Mouse (Mus musculus): ENCODE measurements around the gene Inf2. TPM values are rescaled to one million over a fixed set of nuclear protein-coding genes. Genes with fewer than 3 reads are reported as not detected.

Inf2 gene
- total RNA-seq, 2 experiments from 2014 or later: 24.7 to 26.7 TPM

DNA sequence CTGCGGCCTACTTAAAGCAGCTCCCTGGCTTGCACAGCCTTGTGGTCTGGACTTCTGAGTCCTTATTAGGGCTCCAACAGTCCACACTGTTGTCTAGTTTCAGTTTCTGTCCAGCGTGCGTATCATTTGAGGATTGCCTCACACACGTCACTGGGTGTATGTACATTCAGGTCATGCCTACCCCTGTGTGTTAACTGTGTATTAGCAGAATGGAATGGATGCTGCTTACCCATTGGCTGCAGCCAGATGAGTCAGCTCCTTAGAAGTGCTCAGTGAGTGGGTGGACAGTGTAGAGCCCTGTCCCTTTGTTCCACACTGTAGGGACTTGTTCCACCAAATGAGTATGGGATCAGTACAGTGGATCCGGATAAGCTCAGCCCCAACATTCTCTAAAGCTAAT lies 59.5 kb downstream of the Inf2 start:
- no peak for DNase-seq
- intact Hi-C loops (cut with DNase I): no loop called here

DNA sequence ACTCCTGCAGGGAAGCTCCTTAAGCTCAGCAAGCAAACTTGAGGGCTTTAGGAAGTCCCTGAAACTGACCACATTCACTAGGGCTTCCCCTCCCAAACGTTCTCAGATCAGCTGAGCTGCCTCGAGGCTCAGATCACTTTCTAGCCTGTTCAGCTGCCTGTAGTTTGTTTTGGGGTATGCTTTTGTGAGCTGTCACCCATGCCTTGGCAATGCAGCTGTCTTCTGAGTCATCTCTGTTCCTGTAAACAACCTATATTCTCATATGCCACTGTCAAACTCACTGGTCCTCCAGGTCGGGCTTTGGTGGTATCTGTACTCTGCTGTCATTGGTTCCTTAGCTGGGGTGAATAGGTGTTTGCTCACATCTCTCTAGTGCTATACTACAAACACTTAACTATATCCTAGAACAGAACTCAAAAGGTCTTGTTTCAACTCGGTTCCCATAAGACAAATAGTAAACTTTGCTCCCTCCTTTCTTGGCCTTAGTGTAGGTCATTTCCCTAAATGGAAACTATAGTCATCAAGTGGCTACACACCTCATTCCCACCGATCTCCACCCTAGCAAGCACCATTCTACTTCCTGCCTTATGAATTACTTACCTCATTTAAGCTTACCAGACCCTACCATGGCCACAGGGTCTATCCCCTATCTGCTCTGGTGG lies 63.3 kb downstream of the Inf2 start:
- DNase-seq: no peak
- intact Hi-C loops (cut with DNase I): no loop called here

GRCm38 (mm10) chr12:112653157-112653824 lies 64.7 kb downstream of the Inf2 start:
- intact Hi-C loops (cut with DNase I): no loop called here
- peak; percentile 93 for DNase-seq

DNA sequence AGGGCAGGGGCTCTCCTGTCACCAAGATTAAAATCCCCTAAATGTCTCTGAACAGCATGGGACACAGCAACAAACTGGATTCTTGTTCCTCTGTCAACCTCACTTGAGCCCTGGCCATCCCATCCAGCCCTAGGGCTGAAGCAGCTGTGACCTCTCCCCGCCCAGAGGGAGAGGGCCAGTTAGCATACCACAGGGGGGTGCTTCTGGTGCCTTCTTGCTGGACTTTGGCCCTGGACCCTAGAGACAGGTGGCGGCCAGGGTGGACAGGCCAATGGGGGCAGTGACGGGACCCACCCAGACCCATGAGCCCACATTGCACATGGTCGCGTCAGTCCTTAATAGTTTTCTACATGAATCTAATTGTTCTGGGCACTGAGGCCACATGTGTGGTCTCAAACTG lies 65.5 kb downstream of the Inf2 start:
- DNase-seq: no peak
- intact Hi-C loops (cut with DNase I): no loop called here

- intact Hi-C loops (cut with DNase I): no loop called here
- DNase-seq: peak; percentile 66
Observed at GRCm38 (mm10) chr12:112658619-112659018, 70.0 kb downstream of the Inf2 start.

DNA sequence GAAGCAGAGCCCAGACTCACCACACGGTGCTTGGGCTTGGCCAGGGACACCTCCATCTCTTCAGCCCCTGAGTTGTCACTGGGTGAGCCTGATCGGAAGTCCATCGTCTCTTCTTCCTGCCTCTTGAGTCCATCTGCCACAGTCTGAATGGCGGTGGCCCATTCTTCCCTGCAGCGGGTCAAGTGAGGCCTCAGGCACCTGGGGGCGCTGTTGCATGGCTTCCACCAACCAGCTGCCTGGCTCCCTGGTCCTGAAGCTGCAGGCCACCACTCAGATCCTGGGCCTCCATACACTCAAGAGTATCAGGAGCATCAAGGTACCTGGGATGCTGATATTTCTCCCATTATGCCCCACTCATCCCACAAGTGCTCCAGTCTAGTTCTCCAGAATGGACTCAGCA lies 70.5 kb downstream of the Inf2 start:
- intact Hi-C loops (cut with DNase I): no loop called here
- peak; percentile 86 for DNase-seq

GRCm38 (mm10) chr12:112660576-112661326 lies 72.2 kb downstream of the Inf2 start:
- peak; percentile 87 for DNase-seq
- intact Hi-C loops (cut with DNase I): loop anchor here (5.0 kb wide), 1 partner anchor 47 kb away; no protein-coding TSS in a partner anchor

GRCm38 (mm10) chr12:112661327-112661605 lies 72.7 kb downstream of the Inf2 start:
- intact Hi-C loops (cut with DNase I): loop anchor here (5.0 kb wide), 1 partner anchor 46 kb away; no protein-coding TSS in a partner anchor
- DNase-seq: no peak

DNA sequence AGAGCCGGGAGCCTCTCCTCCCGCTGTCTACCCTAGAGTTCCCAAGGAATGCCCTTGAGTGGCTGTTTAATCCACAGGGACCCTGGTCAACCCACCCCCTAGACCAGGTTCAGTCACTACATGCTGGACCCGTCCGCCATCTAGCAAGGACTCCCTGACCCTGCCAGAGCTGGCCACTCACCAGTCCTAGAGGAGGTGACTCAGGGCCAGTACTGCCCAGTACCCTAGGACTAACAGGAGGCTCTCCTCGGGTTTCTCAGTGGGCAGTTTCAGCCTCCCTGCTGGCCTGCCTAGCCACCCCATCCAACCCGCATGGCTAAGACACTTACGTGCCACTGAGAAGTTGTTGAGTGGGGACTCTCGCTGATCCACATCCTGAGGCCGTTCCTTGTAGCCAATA lies 73.3 kb downstream of the Inf2 start:
- no peak for DNase-seq
- intact Hi-C loops (cut with DNase I): loop anchor here (5.0 kb wide), 1 partner anchor 45 kb away; no protein-coding TSS in a partner anchor

DNA sequence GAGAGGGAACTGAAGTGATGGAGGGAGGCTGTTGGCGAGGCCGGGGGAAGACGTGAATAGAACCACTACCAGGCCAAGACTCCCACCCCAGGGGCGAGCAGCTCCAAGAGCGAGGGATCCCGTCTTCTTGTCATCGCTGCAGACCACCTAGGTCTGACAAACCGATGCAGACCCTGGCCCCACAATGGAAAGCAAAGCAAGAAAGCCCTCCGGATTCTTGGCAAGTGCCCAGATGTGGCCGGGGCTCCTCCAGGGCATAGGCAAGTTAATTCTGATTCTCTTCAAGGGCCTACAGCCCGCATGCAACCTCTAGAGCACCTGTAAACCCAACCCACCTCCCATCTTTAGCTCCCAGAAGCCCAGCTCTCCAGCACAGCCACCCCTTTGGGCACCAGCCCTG lies 74.7 kb downstream of the Inf2 start:
- DNase-seq: peak; percentile 42
- intact Hi-C loops (cut with DNase I): loop anchor here (5.0 kb wide), 1 partner anchor 44 kb away; no protein-coding TSS in a partner anchor

DNA sequence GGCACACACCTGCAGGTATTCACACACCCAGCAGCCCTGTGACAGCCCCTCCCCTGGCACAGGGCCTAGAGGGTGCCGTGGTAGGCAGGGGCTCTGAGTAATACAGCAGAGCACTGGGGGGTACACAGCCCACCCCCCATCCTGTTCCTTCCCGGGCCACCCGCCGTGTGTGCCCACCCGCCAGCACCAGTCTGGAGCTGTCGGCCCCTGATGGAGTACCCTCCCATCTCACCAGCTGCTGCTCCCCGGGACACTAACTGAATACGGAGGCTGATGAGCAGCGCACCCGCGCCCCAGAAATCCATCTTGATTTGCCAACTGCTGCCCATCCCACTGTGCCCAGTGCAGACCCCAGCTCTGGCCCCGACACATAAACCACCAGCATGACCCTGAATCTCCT lies 75.1 kb downstream of the Inf2 start:
- intact Hi-C loops (cut with DNase I): loop anchor here (5.0 kb wide), 1 partner anchor 44 kb away; no protein-coding TSS in a partner anchor
- DNase-seq: peak; percentile 60

DNA sequence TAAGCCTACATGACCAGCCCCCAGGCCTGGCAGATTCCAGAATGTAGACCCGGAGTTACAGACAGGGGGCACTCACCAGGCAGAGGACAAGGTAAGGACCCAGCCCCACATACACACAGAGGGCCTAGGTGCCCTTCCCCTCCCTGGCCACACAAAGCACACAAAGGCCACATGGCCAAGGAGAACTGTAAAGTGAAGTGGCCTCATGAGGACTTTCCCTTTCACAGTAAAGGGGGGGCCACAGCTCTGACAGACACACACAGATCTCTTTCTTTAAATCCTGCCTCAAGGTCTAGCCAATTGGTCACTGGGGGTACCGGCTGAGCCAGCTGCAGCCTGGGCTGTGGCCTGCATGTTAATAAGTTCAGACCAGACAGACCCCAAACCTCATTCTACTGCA lies 75.5 kb downstream of the Inf2 start:
- intact Hi-C loops (cut with DNase I): loop anchor here (5.0 kb wide), 1 partner anchor 43 kb away; no protein-coding TSS in a partner anchor
- peak; percentile 54 for DNase-seq

- DNase-seq: peak; percentile 50
- intact Hi-C loops (cut with DNase I): loop anchor here (5.0 kb wide), 1 partner anchor 43 kb away; no protein-coding TSS in a partner anchor
Observed at GRCm38 (mm10) chr12:112664656-112665055, 76.1 kb downstream of the Inf2 start.

Small RNA genes lying within 50 kb of the gene (microRNA-seq; reads per million reads assigned to microRNA genes)
- gene Mir6939: 1.5 reads per million

Other genes with a start within 250 kb of the Inf2 start
- under 1 TPM; 0.74 to 0.95 TPM for gene A530016L24Rik, start 99.3 kb upstream of the Inf2 start, total RNA-seq (2021)
- 10 to 100 TPM; 83.6 to 91.1 TPM for gene Tmem179, start 72.0 kb upstream of the Inf2 start, total RNA-seq (2021)
- 1 to 10 TPM; 1.5 to 1.7 TPM for gene Adssl1, start 31.3 kb downstream of the Inf2 start, total RNA-seq (2021)
- 10 to 100 TPM; 25.3 to 25.9 TPM for gene Siva1, start 55.9 kb downstream of the Inf2 start, total RNA-seq (2021)
- 100 to 1,000 TPM; 279 to 286 TPM for gene Akt1, start 86.1 kb downstream of the Inf2 start, total RNA-seq (2021)
- 1 to 10 TPM in 1 of 2 experiments, under 1 TPM in 1; 0.62 to 1.9 TPM for gene Zbtb42, start 90.0 kb downstream of the Inf2 start, total RNA-seq (2021)
- 100 to 1,000 TPM; 183 to 185 TPM for gene Cep170b, start 131.7 kb downstream of the Inf2 start, total RNA-seq (2021)
- 1 to 10 TPM; 6.2 to 6.6 TPM for gene Pld4, start 171.9 kb downstream of the Inf2 start, total RNA-seq (2021)
- 10 to 100 TPM; 28.1 to 28.2 TPM for gene Ahnak2, start 213.9 kb downstream of the Inf2 start, total RNA-seq (2021)
- 10 to 100 TPM; 15.0 to 15.8 TPM for gene Clba1, start 220.2 kb downstream of the Inf2 start, total RNA-seq (2021)
- 10 to 100 TPM; 18.5 to 19.8 TPM for gene Cdca4, start 240.6 kb downstream of the Inf2 start, total RNA-seq (2021)

Data from left cerebral cortex, postnatal 4 days (tissue).